Mouse (Mus musculus): ENCODE data around the gene Kbtbd4. TPM values are rescaled to one million over a fixed set of nuclear protein-coding genes. Genes with fewer than 3 reads are reported as not detected.

Gene Kbtbd4
- total RNA-seq, 2 experiments from 2014 or later = 19.6 to 23.5 TPM

GRCm38 (mm10) chr2:90903398-90903797 lies 1.1 kb upstream of the Kbtbd4 start:
- no peak for DNase-seq (ENCODE audit: low spot score in 2 of 2)

GRCm38 (mm10) chr2:90904856-90905224 lies 300 bp downstream of the Kbtbd4 start:
- no peak for DNase-seq (ENCODE audit: low spot score in 2 of 2)

GRCm38 (mm10) chr2:90906721-90907120 lies 2.2 kb downstream of the Kbtbd4 start:
- DNase-seq (ENCODE audit: low spot score in 2 of 2) = no peak

- DNase-seq (ENCODE audit: low spot score in 2 of 2) = no peak
Measured at GRCm38 (mm10) chr2:90910861-90911260, 6.3 kb downstream of the Kbtbd4 start.

- DNase-seq (ENCODE audit: low spot score in 2 of 2) = no peak
Measured at GRCm38 (mm10) chr2:90911668-90912067, 7.1 kb downstream of the Kbtbd4 start.

GRCm38 (mm10) chr2:90913671-90914070 lies 9.1 kb downstream of the Kbtbd4 start:
- no peak for DNase-seq (ENCODE audit: low spot score in 2 of 2)

GRCm38 (mm10) chr2:90915516-90915915 lies 11.0 kb downstream of the Kbtbd4 start:
- DNase-seq (ENCODE audit: low spot score in 2 of 2) = no peak

- DNase-seq (ENCODE audit: low spot score in 2 of 2) = peak in 1 of 2 experiments; percentile 18
Measured at GRCm38 (mm10) chr2:90916560-90917232, 12.2 kb downstream of the Kbtbd4 start.

- DNase-seq (ENCODE audit: low spot score in 2 of 2) = peak; percentile 74 to 80
Measured at GRCm38 (mm10) chr2:90917233-90917998, 12.9 kb downstream of the Kbtbd4 start.

GRCm38 (mm10) chr2:90917999-90918698 lies 13.6 kb downstream of the Kbtbd4 start:
- DNase-seq (ENCODE audit: low spot score in 2 of 2) = no peak

GRCm38 (mm10) chr2:90921178-90921577 lies 16.6 kb downstream of the Kbtbd4 start:
- DNase-seq (ENCODE audit: low spot score in 2 of 2) = no peak

- no peak for DNase-seq (ENCODE audit: low spot score in 2 of 2)
Measured at GRCm38 (mm10) chr2:90922636-90923035, 18.1 kb downstream of the Kbtbd4 start.

- DNase-seq (ENCODE audit: low spot score in 2 of 2) = no peak
Measured at GRCm38 (mm10) chr2:90928566-90928965, 24.0 kb downstream of the Kbtbd4 start.

GRCm38 (mm10) chr2:90931829-90932228 lies 27.3 kb downstream of the Kbtbd4 start:
- no peak for DNase-seq (ENCODE audit: low spot score in 2 of 2)

- DNase-seq (ENCODE audit: low spot score in 2 of 2) = no peak
Measured at GRCm38 (mm10) chr2:90932273-90932672, 27.7 kb downstream of the Kbtbd4 start.

- no peak for DNase-seq (ENCODE audit: low spot score in 2 of 2)
Measured at GRCm38 (mm10) chr2:90938362-90938761, 33.8 kb downstream of the Kbtbd4 start.

- DNase-seq (ENCODE audit: low spot score in 2 of 2) = no peak
Measured at GRCm38 (mm10) chr2:90939750-90940149, 35.2 kb downstream of the Kbtbd4 start.

GRCm38 (mm10) chr2:90940233-90941229 lies 36.0 kb downstream of the Kbtbd4 start, which contains the start of gene Celf1:
Gene Celf1, plus strand, starts transcription at chr2:90940382.
- DNase-seq (ENCODE audit: low spot score in 2 of 2) = peak; percentile 74 to 86

GRCm38 (mm10) chr2:90941744-90942143 lies 37.2 kb downstream of the Kbtbd4 start:
- no peak for DNase-seq (ENCODE audit: low spot score in 2 of 2)

- DNase-seq (ENCODE audit: low spot score in 2 of 2) = no peak
Measured at GRCm38 (mm10) chr2:90950149-90950548, 45.6 kb downstream of the Kbtbd4 start.

All from gastrocnemius, postnatal 4 days (tissue).